Mouse (Mus musculus) ES-Bruce4 (cell line): Measurements from ENCODE around the gene Gse1.

Source experiments
- CTCF ChIP-seq: IDR thresholded peaks from one replicate; pipeline ENCODE4 v1.8.1; 2011; ENCODE audit warnings: low read depth, low read length
- EP300 ChIP-seq: IDR thresholded peaks from 2 replicates; pipeline ENCODE4 v1.6.1; 2011; ENCODE audit warnings: low read depth, low read length; ENCODE audit not compliant: insufficient read depth
- POLR2A ChIP-seq: IDR thresholded peaks from one replicate; pipeline ENCODE4 v1.8.1; 2011; ENCODE audit warnings: low read length; ENCODE audit not compliant: insufficient read depth

DNA sequence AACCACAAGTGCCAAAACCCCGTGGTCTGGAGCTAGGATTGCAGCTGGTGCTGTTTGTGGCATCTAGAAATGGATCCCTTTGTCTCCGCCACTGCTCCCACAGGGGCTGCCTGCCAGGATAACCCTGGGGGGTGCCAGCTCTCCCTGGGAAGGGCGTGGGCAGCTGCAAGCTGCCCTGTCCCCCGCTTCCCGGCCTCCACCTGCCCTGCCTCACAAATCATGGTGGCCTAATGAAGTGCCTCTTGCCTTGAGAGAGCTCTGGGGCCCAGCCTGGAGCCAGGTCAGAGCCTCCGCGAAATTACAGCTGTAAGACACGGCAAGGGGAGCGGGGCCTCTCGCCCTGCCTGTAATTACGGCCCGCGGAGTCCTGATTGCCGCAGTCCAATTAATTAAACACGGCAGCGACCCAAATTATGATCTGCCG, 221.4 kb downstream of the Gse1 start:
- no peak for TF ChIP-seq CTCF
- no peak for TF ChIP-seq POLR2A
- TF ChIP-seq EP300: no peak
